Mouse (Mus musculus): ENCODE results near the gene Qdpr. TPM values are rescaled to one million over a fixed set of nuclear protein-coding genes. Genes with fewer than 3 reads are reported as not detected.
A peak's percentile ranks its signal among the peaks of the same experiment; 100 is the strongest.

Gene Qdpr
- polyA plus RNA-seq, 1 experiment, result 415 TPM

DNA sequence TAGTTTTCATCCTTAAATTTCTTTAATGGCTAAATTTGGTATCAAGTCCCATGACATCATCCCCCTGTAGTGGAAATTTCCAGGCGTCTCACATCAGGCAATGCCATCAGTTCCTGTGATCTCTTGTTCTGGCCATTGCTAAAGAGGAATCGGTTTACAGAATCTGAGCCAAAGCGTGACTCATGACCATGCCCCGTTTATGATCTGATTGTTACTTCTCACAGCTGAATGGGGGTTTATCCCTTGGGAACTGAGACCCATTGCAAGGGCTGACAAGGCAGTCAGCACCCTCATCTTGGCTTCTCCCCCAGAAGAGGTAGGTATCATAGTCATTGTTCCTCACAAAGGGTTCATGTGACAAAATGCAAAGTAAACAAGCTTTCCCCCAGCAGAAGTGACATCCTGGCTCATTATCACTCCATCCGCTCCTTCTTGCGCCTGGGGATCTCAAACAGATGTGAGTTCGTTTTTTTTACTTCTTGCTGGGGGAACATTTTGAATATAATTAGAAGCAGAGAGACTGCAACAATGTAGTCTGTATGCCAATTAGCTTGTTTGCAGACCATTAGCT lies 22.9 kb upstream of the Qdpr start:
- H3K27me3 ChIP-seq (replicated peaks; ENCODE audit: control insufficient read depth, insufficient read depth, low read length), result no peaks in the 10 kb centered on the region
- no peak for TF ChIP-seq CTCF (conservative IDR thresholded peaks at IDR 0.05; ENCODE audit: insufficient read depth, insufficient read length, low read depth, low read length)
- TF ChIP-seq POLR2A (IDR thresholded peaks at IDR 0.05; ENCODE audit: low read depth, low read length), result no peak
- 24% methylated on average over 7 of the region's 7 CpGs for WGBS

GRCm38 (mm10) chr5:45454456-45454855 lies 4.4 kb upstream of the Qdpr start:
- DNase-seq, result no peak
- no peaks in the 10 kb centered on the region for H3K36me3 ChIP-seq (ENCODE audit: control insufficient read depth, insufficient read depth, low read length)
- no peak overlapping the region for H3K4me3 ChIP-seq (ENCODE audit: insufficient read depth, low read depth, low read length)
- H3K27ac ChIP-seq (ENCODE audit: insufficient read depth, low read depth, low read length), result no peak overlapping the region
- no peaks in the 10 kb centered on the region for H3K4me1 ChIP-seq (ENCODE audit: control insufficient read depth, insufficient read depth, low read length)
- no peak for TF ChIP-seq POLR2A (IDR thresholded peaks at IDR 0.05; ENCODE audit: low read depth, low read length)
- TF ChIP-seq CTCF (conservative IDR thresholded peaks at IDR 0.05; ENCODE audit: insufficient read depth, insufficient read length, low read depth, low read length), result no peak
- H3K27me3 ChIP-seq (replicated peaks; ENCODE audit: control insufficient read depth, insufficient read depth, low read length), result no peaks in the 10 kb centered on the region
- 36% methylated on average over 9 of the region's 9 CpGs for WGBS

More for the DNA sequence above, 22.9 kb upstream of the Qdpr start:
- Histone ChIP-seq H3K4me1 (ENCODE audit: control insufficient read depth, insufficient read depth, low read length) (no peaks in the 10 kb centered on the region), H3K27ac (ENCODE audit: insufficient read depth, low read depth, low read length) (no peak overlapping the region), H3K4me3 (ENCODE audit: insufficient read depth, low read depth, low read length) (no peak overlapping the region), H3K36me3 (ENCODE audit: control insufficient read depth, insufficient read depth, low read length) (no peaks in the 10 kb centered on the region)
- DNase-seq, result peak; percentile 17

DNA sequence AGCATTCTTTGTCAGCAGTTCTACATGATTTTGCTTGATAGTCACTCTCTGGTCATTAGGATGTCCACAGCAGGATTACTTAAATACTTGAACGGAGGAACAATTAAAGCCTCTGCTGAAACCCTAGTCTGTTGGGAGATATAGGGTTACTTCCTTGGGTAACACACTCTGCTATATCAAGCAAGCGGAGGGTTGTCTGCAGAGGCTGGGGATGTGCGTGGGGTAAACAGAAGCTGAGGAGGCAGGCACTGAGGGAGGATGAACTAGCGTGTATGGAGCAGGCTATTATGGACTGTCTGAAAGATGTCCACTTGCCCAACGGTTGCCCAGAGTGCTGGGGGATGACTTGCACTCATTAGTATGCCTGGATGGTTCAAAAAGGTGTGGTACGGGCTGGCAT lies 3.4 kb upstream of the Qdpr start, which contains the start of gene Clrn2:
Gene Clrn2, plus strand, starts transcription at position 301 of the 400 bp plus-strand sequence.
- TF ChIP-seq CTCF (conservative IDR thresholded peaks at IDR 0.05; ENCODE audit: insufficient read depth, insufficient read length, low read depth, low read length), result no peak
- H3K27ac ChIP-seq (ENCODE audit: insufficient read depth, low read depth, low read length), result no peak within 1 kb of the TSS
- no peak within 1 kb of the TSS for H3K4me3 ChIP-seq (ENCODE audit: insufficient read depth, low read depth, low read length)
- H3K27me3 ChIP-seq (replicated peaks; ENCODE audit: control insufficient read depth, insufficient read depth, low read length), result no peaks in the 10 kb centered on the region
- no peaks in the 10 kb centered on the region for H3K36me3 ChIP-seq (ENCODE audit: control insufficient read depth, insufficient read depth, low read length)
- WGBS, result 43% methylated on average over 6 of the region's 6 CpGs
- DNase-seq, result no peak
- 0 out of 2 replicates have a peak, but pooled peaks cover 4% of the 10 kb centered on the region for H3K4me1 ChIP-seq (ENCODE audit: control insufficient read depth, insufficient read depth, low read length)

DNA sequence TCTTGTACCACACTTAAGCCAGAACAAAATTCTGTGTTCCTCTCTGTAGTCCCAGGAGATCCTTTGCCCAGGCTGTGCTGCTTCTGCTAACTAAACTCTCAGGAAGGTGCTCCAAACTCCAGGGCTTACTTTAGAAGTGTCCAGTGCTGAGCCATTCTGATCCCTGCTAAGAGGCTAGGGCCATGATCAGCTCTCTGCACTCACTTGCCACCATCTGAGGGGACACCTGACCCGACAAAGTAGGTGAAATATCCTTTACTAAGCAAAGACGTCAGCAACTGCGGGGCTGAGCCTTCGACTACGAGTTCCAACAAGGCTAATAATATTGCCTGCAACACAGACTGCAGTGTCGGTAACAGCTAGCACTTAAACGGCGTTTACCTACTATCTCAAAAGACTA lies 830 bp downstream of the Qdpr start:
- under 1% methylated on average over 8 of the region's 8 CpGs for WGBS
- Histone ChIP-seq H3K4me3 (ENCODE audit: insufficient read depth, low read depth, low read length) (peak overlapping the region; percentile 73), H3K27ac (ENCODE audit: insufficient read depth, low read depth, low read length) (peak overlapping the region; percentile 68), H3K36me3 (ENCODE audit: control insufficient read depth, insufficient read depth, low read length) (no peaks in the 10 kb centered on the region), H3K27me3 (replicated peaks; ENCODE audit: control insufficient read depth, insufficient read depth, low read length) (no peaks in the 10 kb centered on the region), H3K4me1 (ENCODE audit: control insufficient read depth, insufficient read depth, low read length) (peaks cover 6% of the 10 kb centered on the region; the same call in 1 of the 2 replicates)
- DNase-seq, result no peak
- TF ChIP-seq POLR2A (IDR thresholded peaks at IDR 0.05; ENCODE audit: low read depth, low read length) (no peak), CTCF (conservative IDR thresholded peaks at IDR 0.05; ENCODE audit: insufficient read depth, insufficient read length, low read depth, low read length) (no peak)

- TF ChIP-seq CTCF (conservative IDR thresholded peaks at IDR 0.05; ENCODE audit: insufficient read depth, insufficient read length, low read depth, low read length) (no peak), POLR2A (IDR thresholded peaks at IDR 0.05; ENCODE audit: low read depth, low read length) (no peak)
- Histone ChIP-seq H3K36me3 (ENCODE audit: control insufficient read depth, insufficient read depth, low read length) (no peaks in the 10 kb centered on the region), H3K27me3 (replicated peaks; ENCODE audit: control insufficient read depth, insufficient read depth, low read length) (no peaks in the 10 kb centered on the region), H3K4me1 (ENCODE audit: control insufficient read depth, insufficient read depth, low read length) (peaks cover 7% of the 10 kb centered on the region; the same call in 1 of the 2 replicates), H3K4me3 (ENCODE audit: insufficient read depth, low read depth, low read length) (peak overlapping the region; percentile 73), H3K27ac (ENCODE audit: insufficient read depth, low read depth, low read length) (no peak overlapping the region)
- peak; percentile 40 for DNase-seq
- 30% methylated on average over 5 of the region's 5 CpGs for WGBS
These were observed 1.4 kb downstream of the Qdpr start for GRCm38 (mm10) chr5:45448676-45449075.

- TF ChIP-seq CTCF (conservative IDR thresholded peaks at IDR 0.05; ENCODE audit: insufficient read depth, insufficient read length, low read depth, low read length) (no peak), POLR2A (IDR thresholded peaks at IDR 0.05; ENCODE audit: low read depth, low read length) (no peak)
- peak; percentile 89 for DNase-seq
- H3K27me3 ChIP-seq (replicated peaks; ENCODE audit: control insufficient read depth, insufficient read depth, low read length), result no peaks in the 10 kb centered on the region
- H3K4me1 ChIP-seq (ENCODE audit: control insufficient read depth, insufficient read depth, low read length), result peaks cover 10% of the 10 kb centered on the region; the same call in 1 of the 2 replicates
- peak overlapping the region; percentile 89 for H3K27ac ChIP-seq (ENCODE audit: insufficient read depth, low read depth, low read length)
- H3K4me3 ChIP-seq (ENCODE audit: insufficient read depth, low read depth, low read length), result no peak overlapping the region
- WGBS, result 57% methylated on average over 8 of the region's 8 CpGs
- H3K36me3 ChIP-seq (ENCODE audit: control insufficient read depth, insufficient read depth, low read length), result peaks cover 4% of the 10 kb centered on the region; the same call in 1 of the 2 replicates
These were observed 5.8 kb downstream of the Qdpr start for GRCm38 (mm10) chr5:45444130-45444832.

DNA sequence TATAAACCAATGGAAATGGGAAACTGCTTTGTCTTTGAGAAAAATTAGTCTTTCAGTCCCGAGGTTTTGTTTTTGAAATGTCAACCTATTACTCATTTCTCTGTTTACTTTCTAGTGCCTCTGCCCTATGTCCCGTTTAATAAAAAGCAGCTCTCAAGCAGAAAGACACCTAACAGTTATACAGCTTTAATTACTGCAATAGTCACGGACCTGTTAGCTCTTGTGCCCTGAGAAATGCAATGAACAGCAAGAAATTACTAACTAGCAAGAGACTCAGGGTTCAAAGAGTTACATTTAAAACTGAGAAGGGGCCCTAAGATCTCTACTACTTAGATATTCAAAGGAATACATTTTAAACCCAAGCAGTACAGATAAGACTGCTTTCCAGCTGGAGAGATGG lies 8.3 kb downstream of the Qdpr start:
- peak; percentile 50 for DNase-seq
- WGBS, result 44% methylated on average over 3 of the region's 3 CpGs
- peaks cover 8% of the 10 kb centered on the region for H3K36me3 ChIP-seq (ENCODE audit: control insufficient read depth, insufficient read depth, low read length)
- H3K4me3 ChIP-seq (ENCODE audit: insufficient read depth, low read depth, low read length), result no peak overlapping the region
- H3K27ac ChIP-seq (ENCODE audit: insufficient read depth, low read depth, low read length), result peak overlapping the region; percentile 71
- no peaks in the 10 kb centered on the region for H3K27me3 ChIP-seq (replicated peaks; ENCODE audit: control insufficient read depth, insufficient read depth, low read length)
- peaks cover 14% of the 10 kb centered on the region for H3K4me1 ChIP-seq (ENCODE audit: control insufficient read depth, insufficient read depth, low read length)
- no peak for TF ChIP-seq CTCF (conservative IDR thresholded peaks at IDR 0.05; ENCODE audit: insufficient read depth, insufficient read length, low read depth, low read length)
- TF ChIP-seq POLR2A (IDR thresholded peaks at IDR 0.05; ENCODE audit: low read depth, low read length), result no peak
